Mouse (Mus musculus) adrenal gland, postnatal 25 days (tissue): ENCODE measurements around the gene Snx29. TPM values are rescaled to one million over a fixed set of nuclear protein-coding genes. Genes with fewer than 3 reads are reported as not detected.
"Not testable (repeated sequence)": the region's sequence is repeated elsewhere in the genome, so short reads cannot be mapped to it uniquely, and the experiment has no call there.

Source experiments
- DNase-seq: peaks from one replicate; pipeline ENCODE4 v3.0.0; 2021; ENCODE audit warnings: mixed read lengths
- total RNA-seq: library from RNA; stranded (reverse); gene quantifications from 2 replicates; pipeline ENCODE4 v1.2.3, GENCODE M21; 2021

The Snx29 gene
- total RNA-seq, 1 experiment from 2014 or later = 20.7 TPM

GRCm38 (mm10) chr16:11495923-11496616 lies 173.4 kb downstream of the Snx29 start:
- DNase-seq = no peak

- no peak for DNase-seq
These were observed 174.0 kb downstream of the Snx29 start for GRCm38 (mm10) chr16:11496721-11497120.

- no peak for DNase-seq
These were observed 177.4 kb downstream of the Snx29 start for GRCm38 (mm10) chr16:11500061-11500460.

DNA sequence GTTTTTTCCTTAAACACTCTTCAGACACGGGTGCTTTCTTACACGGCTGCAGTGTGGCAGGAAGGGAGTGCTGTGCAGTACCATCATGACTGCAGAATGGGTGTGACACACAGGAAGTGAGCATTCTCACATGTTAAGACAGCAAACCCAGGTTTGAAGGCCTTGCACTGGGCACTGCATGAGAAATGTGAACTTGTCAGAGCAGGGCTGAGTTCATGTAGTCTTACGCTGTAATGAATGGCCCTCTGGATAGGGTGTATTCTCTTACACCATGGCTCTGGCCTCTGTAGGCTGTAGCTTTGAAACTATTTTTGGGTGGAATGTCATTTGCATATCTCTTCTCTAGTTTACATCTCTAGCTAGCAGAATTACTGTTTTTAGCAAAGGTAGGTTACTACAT lies 178.4 kb downstream of the Snx29 start:
- no peak for DNase-seq

GRCm38 (mm10) chr16:11501611-11502010 lies 178.9 kb downstream of the Snx29 start:
- DNase-seq = no peak

GRCm38 (mm10) chr16:11504666-11505491 lies 182.2 kb downstream of the Snx29 start:
- DNase-seq = no peak

DNA sequence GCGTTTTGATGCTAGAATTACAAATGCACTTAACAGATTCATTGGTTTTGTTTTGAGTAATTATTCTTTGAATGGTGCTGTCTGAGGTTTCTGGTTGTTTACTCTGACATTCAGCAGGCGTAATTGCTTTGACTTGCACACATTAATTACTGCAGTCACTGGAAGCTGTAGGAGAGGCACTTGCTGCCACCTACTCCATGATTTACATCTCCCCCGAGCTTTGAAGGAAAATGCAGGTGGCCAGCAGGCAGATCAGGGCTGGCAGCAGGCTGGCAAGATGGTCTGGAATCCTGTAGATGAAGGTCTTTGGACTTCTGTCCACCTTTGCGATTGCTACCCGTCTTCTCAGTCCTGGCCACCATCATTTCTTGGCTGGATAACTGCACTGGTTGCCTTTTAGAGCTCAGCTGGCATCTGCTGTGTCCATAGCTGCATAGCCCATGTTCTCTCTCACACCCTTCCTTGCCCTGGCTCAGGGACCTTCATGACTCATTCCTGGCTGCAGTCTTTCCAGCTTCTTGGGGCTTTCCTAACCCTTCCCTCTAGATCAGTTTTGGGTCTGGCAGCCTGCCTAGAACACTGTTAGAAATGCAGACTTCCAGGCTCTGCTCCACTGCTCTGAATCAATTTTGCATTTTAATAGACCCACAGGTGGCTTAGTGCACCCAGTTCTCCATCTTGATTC lies 182.9 kb downstream of the Snx29 start:
- peak; percentile 74 for DNase-seq

DNA sequence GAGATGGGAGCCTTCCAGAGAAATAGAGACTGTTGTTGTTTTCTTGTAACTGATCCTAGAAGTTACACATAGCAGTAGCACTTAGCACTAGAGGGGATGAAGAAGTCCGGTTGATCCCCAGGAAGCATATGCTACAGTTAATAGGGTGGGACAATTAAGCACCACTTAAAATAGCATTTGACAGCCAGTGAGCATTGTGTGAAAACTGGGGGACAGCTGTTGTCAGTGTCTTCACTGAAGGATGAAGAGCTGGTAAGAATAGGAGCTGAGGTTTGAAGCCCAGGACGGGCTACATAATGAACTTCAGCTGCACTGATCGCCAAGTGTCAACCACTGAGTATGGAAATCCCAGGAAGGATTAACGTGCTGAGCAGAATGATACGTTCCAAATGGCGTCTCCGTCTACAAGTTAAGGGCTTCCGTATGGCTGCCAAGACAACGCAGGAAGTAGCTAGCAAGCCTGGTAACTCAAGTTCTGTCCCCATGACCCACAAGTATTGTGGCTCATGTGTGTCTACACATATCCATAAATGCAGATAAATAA lies 184.6 kb downstream of the Snx29 start:
- DNase-seq = no peak

GRCm38 (mm10) chr16:11508341-11508740 lies 185.6 kb downstream of the Snx29 start:
- DNase-seq = no peak

DNA sequence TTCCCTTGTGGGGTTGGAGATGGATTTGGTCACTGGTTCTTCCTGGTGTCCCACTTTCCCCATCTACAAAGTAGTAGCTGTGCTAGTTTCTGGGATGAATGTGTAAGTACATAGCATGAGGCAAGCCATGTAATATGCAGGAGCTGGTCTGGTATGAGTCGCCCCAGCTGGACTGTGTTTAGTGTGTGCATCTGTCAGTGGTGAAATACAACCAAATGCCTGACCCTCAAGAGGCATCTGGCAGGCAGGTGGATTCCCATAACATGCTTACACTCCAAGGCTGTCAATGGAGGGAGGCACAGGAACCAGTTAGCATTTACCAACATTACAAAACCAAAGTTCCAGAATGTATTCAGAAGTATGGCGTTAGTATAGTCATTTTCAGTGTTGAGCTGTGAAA lies 187.7 kb downstream of the Snx29 start:
- no peak for DNase-seq

- no peak for DNase-seq
These were observed 188.1 kb downstream of the Snx29 start for GRCm38 (mm10) chr16:11510854-11511253.

DNA sequence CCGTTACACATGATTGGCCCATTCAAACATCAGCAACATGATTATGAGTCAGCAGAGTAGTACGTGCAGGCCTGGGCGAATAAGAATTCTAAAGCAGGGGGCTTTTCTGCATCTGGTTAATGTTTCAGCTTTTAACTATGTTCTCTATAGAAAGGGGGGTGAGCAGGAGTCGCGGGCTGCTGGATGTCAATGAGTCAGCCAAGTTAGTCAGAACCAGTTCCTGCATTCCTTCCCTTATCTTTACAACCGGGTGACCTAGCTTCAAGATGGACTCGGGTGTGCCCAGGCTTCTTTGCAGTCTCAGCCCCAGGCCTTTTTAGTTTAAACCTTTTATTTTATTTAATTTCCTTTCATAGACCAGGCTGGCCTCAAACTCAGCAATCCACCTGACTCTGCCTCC lies 189.0 kb downstream of the Snx29 start:
- DNase-seq = not testable (repeated sequence)

- DNase-seq = no peak
These were observed 194.0 kb downstream of the Snx29 start for GRCm38 (mm10) chr16:11516681-11517080.

DNA sequence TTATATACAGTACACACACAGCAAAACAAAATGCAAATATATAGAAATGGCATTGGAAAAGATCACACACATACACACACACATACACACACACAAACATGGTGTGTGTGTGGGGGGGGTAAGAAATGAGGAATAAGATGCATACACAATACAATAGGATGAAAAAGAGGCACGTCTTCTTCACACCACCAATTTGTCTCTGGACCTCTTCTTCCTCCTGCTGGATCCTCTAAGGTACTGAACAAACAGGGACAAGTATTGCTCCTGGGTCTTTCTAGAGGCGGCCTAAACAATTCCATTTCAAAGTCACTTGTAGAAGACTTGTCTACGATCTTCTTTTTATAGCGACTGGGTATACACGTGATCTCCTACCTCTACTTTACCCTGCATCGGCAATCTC lies 194.7 kb downstream of the Snx29 start:
- no peak for DNase-seq

- DNase-seq = no peak
These were observed 196.2 kb downstream of the Snx29 start for GRCm38 (mm10) chr16:11518803-11519498.

DNA sequence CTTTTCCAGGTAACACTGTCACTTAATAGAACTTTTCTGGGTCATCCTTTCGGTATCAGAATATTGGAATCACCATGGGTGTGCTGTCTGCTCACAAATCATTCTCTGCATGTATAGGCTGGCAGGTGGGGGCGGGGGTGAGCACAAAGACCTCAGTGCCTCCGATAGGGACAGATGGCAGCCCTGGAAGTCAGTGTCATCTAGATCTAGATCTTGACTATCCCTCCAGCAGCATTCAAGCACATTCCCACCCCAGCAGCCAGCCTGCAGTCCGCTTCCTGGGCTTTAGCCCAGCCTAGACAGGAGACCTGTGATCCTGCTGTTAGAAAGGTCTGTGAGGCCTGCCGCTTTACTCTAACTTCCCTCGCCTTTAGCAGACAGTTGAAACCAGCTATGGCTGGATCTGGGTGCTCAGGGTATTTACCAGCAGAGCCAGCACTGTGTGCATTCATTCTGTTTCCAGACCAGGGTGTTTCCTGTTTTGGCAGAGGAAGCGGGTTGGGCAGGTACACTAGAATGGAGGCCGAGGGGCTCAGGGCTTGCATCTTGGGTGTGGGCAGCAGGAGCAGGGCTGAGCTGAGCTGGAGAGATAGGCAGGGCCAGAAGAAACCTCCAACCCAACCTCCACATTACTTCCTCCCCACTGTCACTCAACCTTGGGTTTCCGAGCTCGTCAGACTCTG lies 203.5 kb downstream of the Snx29 start:
- no peak for DNase-seq

DNA sequence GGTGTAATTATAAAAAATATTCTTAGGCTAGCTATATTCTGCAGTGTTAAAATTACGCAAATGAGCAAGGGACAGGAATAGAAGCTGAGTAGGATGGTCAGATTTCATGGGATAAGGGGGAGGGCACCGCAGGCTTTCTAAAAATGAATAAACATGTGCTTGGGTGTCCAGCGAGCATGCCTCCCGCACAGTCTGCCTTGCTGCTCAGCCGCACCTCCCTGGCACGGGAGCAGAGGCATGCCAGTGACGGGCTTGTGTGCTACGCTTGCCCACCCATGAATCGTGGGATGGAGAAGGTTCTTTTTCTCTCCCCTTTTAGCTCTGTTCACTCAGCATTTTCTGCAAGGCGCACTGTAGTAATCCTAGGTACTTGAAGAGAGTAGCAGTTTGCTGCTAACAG lies 204.3 kb downstream of the Snx29 start:
- DNase-seq = no peak

DNA sequence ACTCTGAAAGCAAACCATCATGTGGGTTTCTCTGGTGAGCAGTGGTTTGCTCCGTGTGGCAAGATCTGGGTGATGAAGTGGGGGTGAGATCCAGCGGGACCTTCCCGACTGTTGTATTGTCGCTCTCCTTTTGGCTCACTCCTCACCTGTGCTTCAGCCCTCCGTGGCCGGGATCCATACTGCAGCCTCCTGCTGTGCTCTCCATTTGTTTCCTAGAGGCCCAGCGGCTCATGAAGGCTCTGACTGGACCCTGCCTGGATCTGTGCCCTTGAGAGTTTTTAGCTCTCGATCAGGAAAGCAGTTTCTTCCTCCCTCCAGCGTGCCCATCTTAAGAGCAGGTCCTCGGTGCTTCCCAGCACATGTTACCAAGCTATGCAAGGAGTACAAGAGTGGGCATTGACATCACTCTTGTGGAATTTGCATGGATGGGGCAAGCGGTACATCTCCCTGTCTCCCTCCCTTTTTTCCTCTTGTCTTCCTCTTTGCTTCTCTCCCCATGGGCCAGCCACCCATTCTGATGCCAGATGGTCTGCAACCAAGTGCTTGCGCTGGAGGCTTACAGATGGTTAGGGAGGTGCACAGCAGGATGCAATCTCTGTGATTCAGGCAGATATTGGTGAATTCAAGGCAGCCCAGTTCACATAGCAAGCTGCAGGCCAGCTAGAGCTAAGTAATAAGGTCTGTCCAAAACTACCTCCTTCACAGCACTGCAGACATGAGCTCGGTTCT lies 207.9 kb downstream of the Snx29 start:
- DNase-seq = no peak

DNA sequence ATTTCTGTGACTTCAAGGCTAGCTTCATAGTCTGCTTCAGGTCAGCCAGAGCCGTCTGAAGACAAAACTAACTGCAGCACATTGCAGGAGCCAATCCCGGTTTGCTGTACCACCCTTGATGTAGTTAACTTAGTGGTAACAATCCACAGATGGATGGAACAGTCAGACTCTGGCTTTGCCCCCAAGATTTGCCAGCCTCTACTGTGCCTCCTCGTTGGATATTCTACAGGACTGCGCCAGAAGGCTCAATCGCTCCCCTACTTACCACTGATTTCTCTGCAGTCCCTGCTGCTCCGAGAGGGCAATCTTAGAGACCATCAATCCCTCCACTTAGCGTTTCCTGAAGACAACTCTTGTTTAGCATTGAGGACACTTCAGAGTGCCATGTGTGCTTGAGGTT lies 208.7 kb downstream of the Snx29 start:
- no peak for DNase-seq

DNA sequence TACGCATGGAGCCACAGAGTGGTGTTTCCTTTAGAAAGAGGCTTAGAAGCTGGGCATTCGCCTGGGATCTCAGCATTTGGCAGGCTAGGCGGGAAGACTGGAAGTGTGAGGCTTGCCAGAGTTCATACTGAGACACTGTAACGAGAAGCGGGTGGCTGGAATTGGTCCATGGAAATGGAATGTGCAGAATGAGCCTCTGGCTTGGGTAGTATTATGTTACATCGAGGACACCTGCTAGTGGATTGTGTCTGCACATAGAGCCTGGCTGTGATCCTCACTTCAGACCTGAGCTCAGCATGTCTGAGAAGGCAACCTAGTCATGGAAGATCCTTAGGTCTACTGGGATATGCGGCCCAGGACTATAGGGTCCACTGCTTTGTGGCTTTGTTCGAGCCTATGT lies 209.9 kb downstream of the Snx29 start:
- peak; percentile 24 for DNase-seq

DNA sequence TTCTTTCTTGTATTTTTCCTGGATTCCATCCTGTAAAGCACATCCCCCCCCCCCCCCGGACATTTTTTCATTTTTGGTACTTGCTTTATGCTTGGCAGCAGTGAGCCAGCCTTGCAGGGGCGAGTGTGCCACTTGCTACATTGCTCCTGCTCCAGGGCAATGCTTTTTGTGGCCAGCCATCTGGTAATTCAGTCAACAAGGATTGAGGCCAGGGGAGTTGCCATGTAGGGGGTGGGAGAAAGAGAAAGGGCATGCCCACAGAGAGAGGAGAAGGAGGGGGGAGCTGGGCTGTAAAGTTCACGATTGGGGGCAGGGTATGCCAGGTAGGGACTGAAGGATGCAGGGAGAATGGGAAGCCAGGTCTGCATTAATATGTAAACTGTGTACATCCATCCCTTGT lies 210.7 kb downstream of the Snx29 start:
- DNase-seq = no peak
